Mouse (Mus musculus) midbrain, embryonic 13.5 days (tissue): ENCODE results near the gene Eif1. TPM values are rescaled to one million over a fixed set of nuclear protein-coding genes. Genes with fewer than 3 reads are reported as not detected.
"Not testable (repeated sequence)": the region's sequence is repeated elsewhere in the genome, so short reads cannot be mapped to it uniquely, and the experiment has no call there.

Experiments
- ATAC-seq: fragments of 200-750 bp; cut with Nextera tagmentation; 2 replicates; pipeline ENCODE4 v1.8.0; 2017; ENCODE audit warnings: mild to moderate bottlenecking, moderate TSS enrichment, moderate library complexity
- H3K27ac ChIP-seq: fragments of 300-500 bp; sonication (generic); 2 replicates; pipeline ENCODE4 v1.5.1; 2015; ENCODE audit warnings: inconsistent platforms, mild to moderate bottlenecking, moderate library complexity
- H3K27me3 ChIP-seq: fragments of 300-500 bp; sonication (generic); 2 replicates; pipeline ENCODE4 v1.6.1; 2015; ENCODE audit warnings: mild to moderate bottlenecking, inconsistent platforms
- H3K36me3 ChIP-seq: fragments of 300-500 bp; sonication (generic); 2 replicates; pipeline ENCODE4 v1.6.1; 2015; ENCODE audit warnings: mild to moderate bottlenecking, inconsistent platforms
- H3K4me1 ChIP-seq: fragments of 300-500 bp; sonication (generic); replicated peaks from 2 replicates; pipeline ENCODE4 v1.6.1; 2015; ENCODE audit warnings: inconsistent platforms
- H3K4me2 ChIP-seq: fragments of 300-500 bp; sonication (generic); replicated peaks from 2 replicates; pipeline ENCODE4 v1.6.1; 2015; ENCODE audit warnings: moderate library complexity, mild to moderate bottlenecking, inconsistent platforms
- H3K4me3 ChIP-seq: fragments of 300-500 bp; sonication (generic); replicated peaks from 2 replicates; pipeline ENCODE4 v1.5.1; 2015; ENCODE audit warnings: mild to moderate bottlenecking, inconsistent platforms
- H3K9ac ChIP-seq: fragments of 300-500 bp; sonication (generic); replicated peaks from 2 replicates; pipeline ENCODE4 v1.6.1; 2015; ENCODE audit warnings: mild to moderate bottlenecking, inconsistent platforms
- H3K9me3 ChIP-seq: fragments of 300-500 bp; sonication (generic); 2 replicates; pipeline ENCODE4 v1.6.1; 2016; ENCODE audit warnings: mild to moderate bottlenecking, inconsistent platforms
- WGBS: fragments of 180-500 bp; shearing (Covaris S2); methylation state at CpG from one replicate; pipeline ENCODE4 v1.1.7; 2015; 5-methylcytosine and 5-hydroxymethylcytosine counted together
- polyA plus RNA-seq: library from polyadenylated mRNA; unstranded; fragments of >200 nt; fragmentation: Nextera tagmentation; extraction: Ambion mirVana; gene quantifications from 2 replicates; pipeline ENCODE4 v1.2.1, GENCODE M21; 2015

The Eif1 gene
- polyA plus RNA-seq, 1 experiment from 2014 or later: 1,443 TPM

DNA sequence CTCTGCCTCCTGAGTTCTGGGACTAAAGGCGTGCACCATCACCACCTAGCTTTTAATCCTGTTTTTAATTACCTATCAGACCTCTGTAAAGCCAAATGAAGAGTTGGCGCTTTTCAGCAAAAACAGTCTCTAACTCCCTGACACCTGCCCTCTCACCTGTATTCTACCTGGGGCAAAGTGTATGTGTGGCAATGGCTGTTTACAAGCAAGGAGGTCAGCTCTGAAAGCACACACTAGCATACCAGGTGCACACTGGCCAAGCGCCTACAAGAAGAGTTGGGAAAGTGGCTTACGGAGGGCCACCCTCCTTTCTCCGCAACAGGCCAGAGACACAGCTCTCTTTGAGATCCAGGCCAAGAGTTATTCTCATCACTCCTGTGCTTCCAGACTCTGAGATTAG is 4.2 kb upstream of the Eif1 start:
- Histone ChIP-seq H3K27ac (no peak overlapping the region), H3K4me3 (no peak overlapping the region), H3K9me3 (no peaks in the 10 kb centered on the region), H3K27me3 (no peaks in the 10 kb centered on the region), H3K4me2 (no peak overlapping the region), H3K4me1 (peaks cover 10% of the 10 kb centered on the region), H3K9ac (no peak overlapping the region), H3K36me3 (no peaks in the 10 kb centered on the region)
- 92% methylated on average over 5 of the region's 5 CpGs for WGBS
- no peak for ATAC-seq

DNA sequence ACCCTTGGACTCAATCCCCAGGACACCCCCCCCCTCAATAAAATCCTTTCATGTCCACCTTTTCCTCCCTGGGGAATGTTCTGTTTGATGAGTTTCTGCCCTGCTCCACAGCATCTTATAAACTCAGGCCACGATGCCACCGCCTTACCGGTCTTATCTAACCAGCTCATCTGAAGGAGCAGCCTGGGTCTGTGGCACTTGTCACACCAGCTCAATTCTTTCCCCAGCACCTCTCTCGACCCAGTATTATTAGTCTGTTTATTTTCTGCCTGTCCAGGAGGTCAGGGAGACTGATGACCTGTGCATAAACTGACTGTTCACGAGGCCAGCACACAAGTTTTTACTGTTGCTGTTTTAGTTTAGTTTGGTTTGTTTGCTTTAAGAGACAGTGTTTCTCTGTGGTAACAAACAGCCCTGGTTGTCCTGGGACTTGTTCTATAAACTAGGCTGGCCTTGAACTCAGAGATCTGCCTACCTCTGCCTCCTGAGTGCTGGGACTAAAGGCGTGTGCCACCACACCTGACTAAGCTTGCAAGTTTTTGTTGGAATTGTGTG is 1.8 kb upstream of the Eif1 start:
- WGBS: 82% methylated on average over 6 of the region's 6 CpGs
- no peak overlapping the region for H3K9ac ChIP-seq
- no peak for ATAC-seq
- H3K9me3 ChIP-seq: no peaks in the 10 kb centered on the region
- H3K4me1 ChIP-seq: peaks cover 19% of the 10 kb centered on the region
- H3K27me3 ChIP-seq: no peaks in the 10 kb centered on the region
- no peak overlapping the region for H3K4me2 ChIP-seq
- H3K36me3 ChIP-seq: peaks cover 19% of the 10 kb centered on the region
- H3K4me3 ChIP-seq: no peak overlapping the region
- no peak overlapping the region for H3K27ac ChIP-seq

DNA sequence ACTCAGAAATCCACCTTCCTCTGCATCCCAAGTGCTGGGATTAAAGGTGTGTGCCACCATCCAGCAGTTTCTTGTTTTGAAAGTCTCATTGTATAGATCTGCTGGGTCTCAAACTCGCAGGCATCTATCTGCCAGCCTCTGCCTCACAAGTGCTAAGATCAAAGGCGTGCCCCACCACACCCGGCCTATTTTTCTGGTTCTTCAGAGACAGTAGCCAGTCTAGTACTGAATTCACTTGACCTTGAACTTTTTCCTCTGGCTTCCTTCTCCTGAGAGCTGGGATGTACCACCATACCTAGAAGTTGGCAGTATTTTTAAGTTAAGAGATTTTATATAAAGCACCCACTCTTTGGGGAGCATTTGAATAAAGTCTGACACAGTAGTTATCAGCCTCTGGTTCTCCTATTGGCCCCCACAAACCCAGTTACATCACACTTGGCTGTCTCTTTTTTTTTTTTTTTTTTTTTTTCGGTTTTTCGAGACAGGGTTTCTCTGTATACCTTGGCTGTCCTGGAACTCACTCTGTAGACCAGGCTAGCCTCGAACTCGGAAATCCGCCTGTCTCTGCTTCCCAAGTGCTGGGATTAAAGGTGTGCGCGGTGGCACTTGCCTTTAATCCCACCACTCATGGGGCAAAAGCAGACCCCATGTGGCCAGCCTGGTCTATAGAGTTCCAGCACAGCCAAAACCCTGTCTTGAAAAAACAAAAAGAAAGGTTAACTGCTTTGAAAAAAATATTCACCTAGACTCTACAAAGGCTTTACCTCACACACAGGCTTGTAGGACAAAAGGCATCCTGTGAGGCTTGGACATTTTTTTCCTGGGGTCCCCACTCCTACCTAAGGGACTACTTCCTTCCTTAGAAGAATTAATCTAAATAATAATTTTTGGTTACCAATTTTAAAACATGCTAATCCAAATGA is 895 bp upstream of the Eif1 start:
- Histone ChIP-seq H3K27me3 (no peaks in the 10 kb centered on the region), H3K9me3 (no peaks in the 10 kb centered on the region), H3K4me1 (peaks cover 19% of the 10 kb centered on the region), H3K4me2 (peak overlapping the region; percentile 54), H3K9ac (no peak overlapping the region), H3K4me3 (peak overlapping the region; percentile 78), H3K27ac (peak overlapping the region; percentile 79), H3K36me3 (peaks cover 19% of the 10 kb centered on the region)
- WGBS: 89% methylated on average over 10 of the region's 10 CpGs
- peak; percentile 22 for ATAC-seq

DNA sequence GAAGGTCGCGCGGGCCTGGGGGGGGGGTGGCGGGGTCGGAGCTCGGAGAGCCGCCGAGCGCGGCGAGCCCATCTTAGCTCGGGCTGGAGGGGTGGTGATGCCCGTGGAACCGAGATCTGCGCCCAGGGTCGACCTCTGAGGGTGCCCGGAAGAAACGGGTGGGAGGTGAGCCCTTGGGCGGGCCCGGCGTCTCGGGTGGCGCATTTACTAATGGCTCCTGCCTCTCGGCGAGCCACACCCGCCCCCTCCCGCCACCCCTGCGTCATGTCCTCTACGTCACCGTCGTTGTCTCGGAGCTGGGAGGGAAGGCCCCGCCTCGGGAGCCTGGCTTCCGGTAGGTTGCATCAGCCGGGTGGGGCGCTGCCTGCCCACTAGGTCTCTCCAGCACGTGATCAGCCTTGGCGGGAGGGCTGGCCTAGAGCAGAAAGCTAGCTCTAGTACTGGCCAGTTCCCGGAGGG is 516 bp downstream of the Eif1 start:
- peak overlapping the region; percentile 96 for H3K9ac ChIP-seq
- H3K4me3 ChIP-seq: peak overlapping the region; percentile 78
- no peaks in the 10 kb centered on the region for H3K27me3 ChIP-seq
- H3K27ac ChIP-seq: peak overlapping the region; percentile 98
- peaks cover 19% of the 10 kb centered on the region for H3K4me1 ChIP-seq
- peak overlapping the region; percentile 90 for H3K4me2 ChIP-seq
- under 1% methylated on average over 37 of the region's 40 CpGs for WGBS
- peaks cover 19% of the 10 kb centered on the region for H3K36me3 ChIP-seq
- ATAC-seq: peak; percentile 85
- H3K9me3 ChIP-seq: no peaks in the 10 kb centered on the region

DNA sequence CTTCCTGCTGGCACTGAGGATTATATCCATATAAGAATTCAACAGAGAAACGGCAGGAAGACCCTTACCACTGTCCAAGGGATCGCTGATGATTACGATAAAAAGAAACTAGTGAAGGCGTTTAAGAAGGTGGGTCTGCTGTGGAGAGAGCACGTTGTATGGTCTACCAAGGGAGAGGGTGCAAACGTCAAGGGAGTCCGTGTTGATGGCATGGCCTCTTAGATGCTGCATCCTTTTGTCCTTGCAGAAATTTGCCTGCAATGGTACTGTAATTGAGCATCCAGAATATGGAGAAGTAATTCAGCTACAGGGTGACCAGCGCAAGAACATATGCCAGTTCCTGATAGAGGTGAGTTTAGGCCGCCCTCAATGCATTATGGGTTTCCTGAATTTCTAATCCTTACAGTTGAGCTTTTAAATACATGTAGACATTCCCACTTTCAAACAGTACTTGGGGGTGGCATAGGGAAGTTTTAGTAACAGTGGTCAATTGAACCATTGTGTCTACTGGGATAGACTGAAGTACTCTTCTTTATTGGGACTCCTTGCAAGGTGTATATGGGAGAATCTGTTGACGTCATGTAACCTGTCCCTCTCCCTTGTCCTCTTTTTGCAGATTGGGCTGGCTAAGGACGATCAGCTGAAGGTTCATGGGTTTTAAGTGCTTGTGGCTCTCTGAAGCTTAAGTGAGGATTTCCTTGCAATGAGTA is 1.2 kb downstream of the Eif1 start:
- Histone ChIP-seq H3K4me2 (peak overlapping the region; percentile 90), H3K4me1 (peaks cover 19% of the 10 kb centered on the region), H3K36me3 (peaks cover 19% of the 10 kb centered on the region), H3K27ac (peak overlapping the region; percentile 98), H3K4me3 (peak overlapping the region; percentile 78), H3K9ac (peak overlapping the region; percentile 96)
- not testable (repeated sequence) for H3K27me3 ChIP-seq, H3K9me3 ChIP-seq
- peak; percentile 1; the same call in 1 of the 2 replicates for ATAC-seq
- 18% methylated on average over 11 of the region's 11 CpGs for WGBS

DNA sequence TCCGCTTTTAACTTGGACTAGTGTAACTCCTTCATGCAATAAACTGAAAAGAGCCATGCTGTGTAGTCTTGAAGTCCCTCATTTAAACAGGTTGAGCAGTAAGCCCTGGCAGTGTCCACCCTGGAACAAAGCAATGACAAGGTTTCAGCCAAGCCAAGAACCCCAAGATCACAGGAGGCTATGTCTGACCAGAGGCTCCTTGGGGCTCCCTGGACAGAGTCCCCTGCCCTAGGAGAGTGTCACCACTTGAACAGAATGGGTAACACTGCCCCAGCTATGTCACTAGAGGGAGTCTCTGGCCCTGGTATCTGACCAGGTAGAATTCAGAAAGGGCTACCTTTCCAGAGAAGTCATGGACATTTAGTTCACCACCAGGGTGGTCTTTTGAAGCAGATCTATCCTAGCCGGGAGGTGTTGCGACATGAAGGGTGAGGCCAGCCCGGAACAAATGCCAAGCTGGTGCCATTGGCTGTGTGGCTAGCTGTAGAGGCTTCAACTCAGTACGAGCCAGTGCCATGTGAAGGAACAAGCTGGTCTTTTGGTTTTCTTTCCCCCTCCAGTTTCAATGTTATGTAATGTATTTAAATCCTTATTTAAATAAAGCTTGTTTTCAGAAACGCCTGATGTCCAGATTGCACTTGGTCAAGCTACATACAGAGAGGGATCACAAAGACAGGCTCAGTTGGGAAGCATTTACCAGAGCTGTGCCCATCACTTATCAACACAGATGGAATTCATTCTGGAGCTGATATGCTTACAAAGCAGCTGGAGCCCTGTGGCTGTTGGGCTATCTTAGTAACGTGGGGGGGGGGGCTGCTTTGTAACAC is 2.0 kb downstream of the Eif1 start:
- Histone ChIP-seq H3K36me3 (peaks cover 19% of the 10 kb centered on the region), H3K4me2 (peak overlapping the region; percentile 90), H3K4me3 (0 out of 2 replicates have a peak overlapping the region, but pooled peaks have one; percentile 16), H3K4me1 (peaks cover 19% of the 10 kb centered on the region)
- not testable (repeated sequence) for H3K27me3 ChIP-seq, H3K9ac ChIP-seq, ATAC-seq, H3K9me3 ChIP-seq, H3K27ac ChIP-seq
- WGBS: 79% methylated on average over 7 of the region's 7 CpGs

DNA sequence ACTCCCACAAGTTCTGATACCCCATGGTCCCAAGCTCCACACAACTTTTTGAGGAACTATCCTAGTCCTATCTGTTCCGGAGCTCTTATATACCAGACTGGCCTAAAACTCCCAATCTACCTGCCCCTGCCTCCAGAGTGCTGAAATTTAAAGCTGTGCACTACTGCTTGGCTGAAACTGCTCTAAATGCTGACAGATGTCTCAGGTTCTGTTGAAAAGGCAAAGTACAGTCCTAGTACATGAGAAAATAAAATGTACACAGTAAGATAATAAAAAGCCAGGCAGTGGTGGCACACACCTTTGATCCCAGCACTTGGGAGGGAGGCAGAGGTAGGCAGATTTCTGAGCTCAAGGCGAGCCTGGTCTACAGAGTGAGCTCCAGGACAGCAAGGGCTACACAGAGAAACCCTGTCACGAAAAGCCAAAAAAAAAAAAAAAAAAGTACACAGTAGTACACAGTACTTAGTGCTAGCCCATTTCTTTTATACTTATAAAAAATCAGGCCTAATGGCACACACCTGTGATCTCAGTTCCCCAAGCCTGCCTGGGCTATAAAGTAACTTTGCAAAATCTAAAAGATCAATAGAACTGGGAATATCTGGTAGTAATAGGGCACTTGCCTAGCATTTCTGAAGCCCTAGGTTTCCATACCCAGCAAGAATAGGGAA is 3.0 kb downstream of the Eif1 start:
- Histone ChIP-seq H3K9me3 (no peaks in the 10 kb centered on the region), H3K27me3 (no peaks in the 10 kb centered on the region), H3K4me2 (no peak overlapping the region), H3K9ac (no peak overlapping the region), H3K36me3 (peaks cover 19% of the 10 kb centered on the region), H3K4me1 (peaks cover 19% of the 10 kb centered on the region), H3K4me3 (no peak overlapping the region), H3K27ac (no peak overlapping the region)
- 63% methylated on average over 3 of the region's 3 CpGs for WGBS
- no peak for ATAC-seq

DNA sequence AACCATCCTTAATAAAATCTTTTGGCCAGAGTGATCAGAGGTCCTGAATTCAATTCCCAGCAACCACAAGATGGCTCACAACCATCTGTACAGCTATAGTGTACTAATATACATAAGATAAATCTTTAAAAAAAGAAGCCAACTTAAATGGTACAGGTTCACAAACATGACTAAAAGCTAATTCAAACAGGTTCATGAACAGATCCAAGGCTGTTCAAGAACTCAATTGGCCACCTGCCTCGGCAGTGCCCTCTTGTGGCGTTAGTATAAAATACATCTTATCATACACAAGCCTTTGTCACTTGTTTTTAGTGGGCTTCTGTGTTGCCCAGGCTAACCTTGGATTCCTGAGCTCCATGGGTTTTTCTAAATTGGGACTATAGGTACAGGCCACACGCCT is 3.9 kb downstream of the Eif1 start:
- WGBS: 9% methylated on average over 3 of the region's 3 CpGs
- Histone ChIP-seq H3K36me3 (peaks cover 19% of the 10 kb centered on the region), H3K4me3 (no peak overlapping the region), H3K4me1 (peaks cover 19% of the 10 kb centered on the region), H3K9me3 (no peaks in the 10 kb centered on the region), H3K4me2 (no peak overlapping the region), H3K9ac (no peak overlapping the region), H3K27me3 (no peaks in the 10 kb centered on the region), H3K27ac (no peak overlapping the region)
- ATAC-seq: no peak

DNA sequence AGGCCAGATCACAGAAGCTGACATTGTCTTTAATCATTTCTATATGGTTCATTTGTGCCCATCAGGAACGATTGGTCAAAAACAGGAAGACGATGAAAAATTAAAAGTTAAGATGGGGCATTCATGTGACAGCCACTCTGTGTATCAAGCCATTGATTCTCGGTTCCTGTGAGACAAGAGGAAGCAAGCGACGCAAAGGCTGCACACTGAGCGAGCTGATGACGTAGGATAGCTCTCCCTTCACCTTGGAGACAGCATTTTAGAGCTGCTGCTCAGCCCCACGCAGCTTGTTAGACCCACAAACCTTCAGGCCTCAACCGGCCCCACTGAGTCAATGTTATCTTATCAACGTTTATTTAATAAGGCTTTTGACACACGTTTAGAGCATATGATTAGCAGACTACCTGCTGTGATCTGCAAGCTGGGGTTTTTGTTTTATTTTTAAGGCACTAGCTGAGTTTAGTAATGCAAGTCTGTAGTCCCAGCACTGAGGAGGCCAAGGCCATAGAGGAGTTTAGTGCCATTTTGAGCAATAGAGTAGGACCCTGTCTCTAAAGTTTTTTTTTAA is 5.5 kb downstream of the Eif1 start:
- H3K27me3 ChIP-seq: no peaks in the 10 kb centered on the region
- H3K9ac ChIP-seq: no peak overlapping the region
- ATAC-seq: no peak
- H3K4me3 ChIP-seq: no peak overlapping the region
- 67% methylated on average over 11 of the region's 11 CpGs for WGBS
- H3K27ac ChIP-seq: peak overlapping the region; percentile 26; the same call in 1 of the 2 replicates
- H3K4me2 ChIP-seq: no peak overlapping the region
- peaks cover 19% of the 10 kb centered on the region for H3K4me1 ChIP-seq
- H3K36me3 ChIP-seq: peaks cover 19% of the 10 kb centered on the region
- H3K9me3 ChIP-seq: no peaks in the 10 kb centered on the region

DNA sequence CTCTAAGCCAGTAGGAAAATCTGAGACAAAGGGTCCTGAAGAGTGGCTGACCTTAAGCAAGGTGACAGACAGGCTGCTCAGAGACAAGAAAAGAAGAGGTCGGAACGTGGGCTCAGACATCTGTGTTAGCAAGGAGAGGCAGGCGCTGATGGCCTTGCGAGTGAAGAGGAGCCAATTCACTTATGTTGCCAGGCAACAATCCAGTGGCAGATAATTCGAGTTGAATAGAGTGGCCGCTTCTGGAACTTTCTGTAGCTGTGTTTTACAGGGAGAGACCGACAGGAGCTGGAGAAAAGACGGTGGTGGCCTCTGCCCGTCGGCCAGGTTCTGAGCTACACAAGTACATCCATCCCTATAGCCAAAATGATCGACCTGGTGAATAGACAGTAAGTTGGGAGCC is 7.6 kb downstream of the Eif1 start:
- H3K9me3 ChIP-seq: no peaks in the 10 kb centered on the region
- H3K4me1 ChIP-seq: peaks cover 21% of the 10 kb centered on the region
- peak overlapping the region; percentile 61; the same call in 1 of the 2 replicates for H3K27ac ChIP-seq
- H3K27me3 ChIP-seq: no peaks in the 10 kb centered on the region
- H3K9ac ChIP-seq: no peak overlapping the region
- peaks cover 5% of the 10 kb centered on the region for H3K36me3 ChIP-seq
- H3K4me2 ChIP-seq: no peak overlapping the region
- 48% methylated on average over 11 of the region's 11 CpGs for WGBS
- no peak overlapping the region for H3K4me3 ChIP-seq
- ATAC-seq: no peak

DNA sequence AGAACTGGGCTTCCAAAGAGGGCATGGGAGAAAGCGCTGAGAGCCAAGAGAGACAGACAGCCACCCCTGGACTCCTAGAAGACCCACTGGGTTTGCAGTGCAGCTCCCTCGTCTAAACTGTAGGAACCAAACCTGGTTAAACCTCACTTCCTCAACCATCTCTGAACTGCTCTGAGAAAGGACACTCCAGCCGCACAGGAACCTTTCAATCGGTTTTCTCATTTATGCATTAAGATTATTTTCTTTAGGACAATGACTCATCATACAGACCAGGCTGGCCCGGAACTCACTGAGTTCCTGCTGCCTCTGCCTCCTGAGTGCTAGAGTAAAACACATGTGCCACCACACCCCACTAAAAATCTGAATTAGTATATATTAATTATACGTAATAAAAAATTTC is 8.1 kb downstream of the Eif1 start:
- Histone ChIP-seq H3K27ac (peak overlapping the region; percentile 61; the same call in 1 of the 2 replicates), H3K27me3 (no peaks in the 10 kb centered on the region), H3K4me3 (no peak overlapping the region), H3K36me3 (peaks cover under 1% of the 10 kb centered on the region), H3K9me3 (no peaks in the 10 kb centered on the region), H3K4me1 (peaks cover 24% of the 10 kb centered on the region), H3K4me2 (no peak overlapping the region), H3K9ac (no peak overlapping the region)
- no peak for ATAC-seq
- WGBS: 92% methylated on average over 6 of the region's 6 CpGs
